Mouse (Mus musculus) heart, postnatal 14 days (tissue): Measurements from ENCODE around the gene Aprt. TPM values are rescaled to one million over a fixed set of nuclear protein-coding genes. Genes with fewer than 3 reads are reported as not detected.
A peak's percentile ranks its signal among the peaks of the same experiment; 100 is the strongest.

Experiments
- DNase-seq, 2 experiments: peaks; one replicate each; pipeline ENCODE4 v3.0.0; 2021 to 2022
- intact Hi-C: fragments of 180-260 bp; cut with DNase I; formaldehyde crosslinking; loops from one replicate; pipeline ENCODE4 v1.15.1; 2025
- microRNA-seq, 2 experiments: library from miRNA; unstranded; fragments of <30 nt; microRNA quantifications; one replicate each; pipeline ENCODE4 v1.2.0; 2021 to 2022
- total RNA-seq, 2 experiments: library from RNA; stranded (reverse); gene quantifications; 2 replicates each; pipeline ENCODE4 v1.2.3; 2021

Gene Aprt
- total RNA-seq, 2 experiments from 2014 or later, result 32.7 to 34.5 TPM

GRCm38 (mm10) chr8:122546066-122546755, 30.5 kb downstream of the Aprt start:
- intact Hi-C loops, result loop anchor here (2.0 kb wide), 1 partner anchor 15 kb away; no protein-coding TSS in a partner anchor
- no peak for DNase-seq

- DNase-seq, result no peak
- intact Hi-C loops, result no loop called here
These were observed 32.6 kb downstream of the Aprt start for GRCm38 (mm10) chr8:122544138-122544537.

GRCm38 (mm10) chr8:122538310-122539076, 38.2 kb downstream of the Aprt start:
- intact Hi-C loops, result no loop called here
- no peak for DNase-seq

GRCm38 (mm10) chr8:122537812-122538211, 38.9 kb downstream of the Aprt start:
- DNase-seq, result no peak
- intact Hi-C loops, result no loop called here

- intact Hi-C loops, result no loop called here
- peak in 1 of 2 experiments; percentile 54 for DNase-seq
These were observed 39.7 kb downstream of the Aprt start for GRCm38 (mm10) chr8:122537033-122537432.

GRCm38 (mm10) chr8:122531312-122531711, 45.4 kb downstream of the Aprt start:
- intact Hi-C loops, result loop anchor here (2.0 kb wide), 1 partner anchor 15 kb away; no protein-coding TSS in a partner anchor
- no peak for DNase-seq

- no peak for DNase-seq
- intact Hi-C loops, result no loop called here
These were observed 47.5 kb downstream of the Aprt start for GRCm38 (mm10) chr8:122529159-122529558.

- DNase-seq, result no peak
- intact Hi-C loops, result no loop called here
These were observed 48.8 kb downstream of the Aprt start for GRCm38 (mm10) chr8:122527937-122528336.

GRCm38 (mm10) chr8:122526526-122527170, 50.1 kb downstream of the Aprt start:
- DNase-seq, result no peak
- intact Hi-C loops, result no loop called here

- DNase-seq, result no peak
- intact Hi-C loops, result no loop called here
These were observed 50.6 kb downstream of the Aprt start for GRCm38 (mm10) chr8:122526084-122526483.

- DNase-seq, result no peak
- intact Hi-C loops, result no loop called here
These were observed 51.7 kb downstream of the Aprt start for GRCm38 (mm10) chr8:122525004-122525403.

Small RNA genes within 50 kb of the gene (microRNA-seq; reads per million reads assigned to microRNA genes)
- gene Mir6396, result 0 reads per million in 2 experiments

Other genes with a start within 250 kb of the Aprt start
- not detected for gene Trhr2, start 216.2 kb downstream of the Aprt start, total RNA-seq
- 10 to 100 TPM; 22.4 to 22.8 TPM for gene Zc3h18, start 200.3 kb downstream of the Aprt start, total RNA-seq
- gene Il17c, start 154.9 kb downstream of the Aprt start, total RNA-seq, result not detected
- gene Cyba, start 144.0 kb downstream of the Aprt start, total RNA-seq, result 10 to 100 TPM; 43.8 to 47.4 TPM
- gene Mvd, start 133.5 kb downstream of the Aprt start, total RNA-seq, result 1 to 10 TPM; 4.7 to 5.0 TPM
- 1 to 10 TPM; 1.1 to 1.6 TPM for gene Snai3, start 116.2 kb downstream of the Aprt start, total RNA-seq
- gene Rnf166, start 100.8 kb downstream of the Aprt start, total RNA-seq, result 10 to 100 TPM; 28.7 to 28.9 TPM
- 10 to 100 TPM; 10.8 TPM for gene Ctu2, start 100.8 kb downstream of the Aprt start, total RNA-seq
- 10 to 100 TPM; 27.2 to 30.2 TPM for gene Piezo1, start 25.6 kb downstream of the Aprt start, total RNA-seq
- gene Cdt1, start 8.9 kb downstream of the Aprt start, total RNA-seq, result 1 to 10 TPM; 3.6 to 4.6 TPM
- gene Galns, start 34.6 kb upstream of the Aprt start, total RNA-seq, result 1 to 10 TPM; 3.5 to 4.1 TPM
- 10 to 100 TPM; 45.9 to 57.2 TPM for gene Trappc2l, start 34.7 kb upstream of the Aprt start, total RNA-seq
- gene Pabpn1l, start 45.8 kb upstream of the Aprt start, total RNA-seq, result under 1 TPM in 1 of 2 experiments, not detected in 1; 0.20 TPM
- 10 to 100 TPM; 22.1 to 25.3 TPM for gene Cbfa2t3, start 122.2 kb upstream of the Aprt start, total RNA-seq
- 10 to 100 TPM; 24.7 to 26.8 TPM for gene Acsf3, start 198.6 kb upstream of the Aprt start, total RNA-seq